Mouse (Mus musculus) testis, adult 2 months (tissue): ENCODE results near the gene Rps16. TPM values are rescaled to one million over a fixed set of nuclear protein-coding genes. Genes with fewer than 3 reads are reported as not detected.
A peak's percentile ranks its signal among the peaks of the same experiment; 100 is the strongest.
"Not testable (repeated sequence)": the region's sequence is repeated elsewhere in the genome, so short reads cannot be mapped to it uniquely, and the experiment has no call there.

Experiments
- H3K27ac ChIP-seq: fragments of 200-500 bp; 2 replicates; pipeline ENCODE4 v1.5.1; 2012; ENCODE audit warnings: low read depth, low read length; ENCODE audit not compliant: control insufficient read depth, insufficient read depth
- H3K27me3 ChIP-seq: fragments of 200-500 bp; 2 replicates; pipeline ENCODE4 v1.6.1; 2012; ENCODE audit warnings: mild to moderate bottlenecking, low read length, moderate library complexity; ENCODE audit not compliant: control insufficient read depth, insufficient read depth
- H3K36me3 ChIP-seq: fragments of 200-500 bp; 2 replicates; pipeline ENCODE4 v1.6.1; 2012; ENCODE audit warnings: mild to moderate bottlenecking, low read length; ENCODE audit not compliant: control insufficient read depth, insufficient read depth
- H3K4me1 ChIP-seq: fragments of 200-500 bp; 2 replicates; pipeline ENCODE4 v1.6.1; 2012; ENCODE audit warnings: low read length; ENCODE audit not compliant: control insufficient read depth, insufficient read depth
- H3K4me3 ChIP-seq: fragments of 200-500 bp; 2 replicates; pipeline ENCODE4 v1.5.1; 2012; ENCODE audit warnings: low read depth, mild to moderate bottlenecking, low read length, moderate library complexity, mixed read lengths; ENCODE audit not compliant: control insufficient read depth
- CTCF ChIP-seq: fragments of 200-500 bp; IDR thresholded peaks from 2 replicates; pipeline ENCODE4 v1.5.1; 2012; ENCODE audit warnings: low read depth, mild to moderate bottlenecking, inconsistent platforms, low read length, moderate library complexity; ENCODE audit not compliant: control insufficient read depth, insufficient read depth, insufficient replicate concordance
- POLR2A ChIP-seq: fragments of 200-500 bp; IDR thresholded peaks from 2 replicates; pipeline ENCODE4 v1.6.1; 2012; ENCODE audit warnings: low read depth, mild to moderate bottlenecking, inconsistent platforms, low read length, moderate library complexity; ENCODE audit not compliant: control insufficient read depth
- polyA plus RNA-seq: library from polyadenylated mRNA; depleted of rRNA; stranded (reverse); fragments of >200 nt; gene quantifications from 2 replicates; pipeline ENCODE4 v1.2.3, GENCODE M21; 2012

Gene Rps16
- polyA plus RNA-seq, 1 experiment, result 227 TPM

DNA sequence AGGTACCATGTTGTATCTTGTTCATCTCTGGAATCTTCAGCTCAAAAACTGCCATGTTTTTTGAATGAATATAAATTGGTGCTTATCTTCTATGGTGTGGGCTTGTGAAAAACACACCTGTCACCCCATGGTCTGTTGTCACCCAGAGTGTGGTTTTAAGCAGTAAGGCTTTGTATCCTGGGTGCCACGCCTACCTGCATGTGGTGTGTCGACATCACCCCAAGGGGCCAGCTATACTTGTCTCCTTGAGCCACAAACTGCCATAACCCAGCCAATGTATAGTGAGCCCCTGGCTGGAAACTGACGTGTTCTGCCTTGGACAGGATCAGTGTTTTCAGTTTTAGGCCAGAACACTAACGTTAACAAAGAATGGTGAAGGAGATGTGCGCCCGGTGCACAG lies 33.7 kb downstream of the Rps16 start:
- Histone ChIP-seq H3K4me3 (no peak overlapping the region), H3K4me1 (peaks cover 30% of the 10 kb centered on the region), H3K27ac (no peak overlapping the region), H3K27me3 (no peaks in the 10 kb centered on the region), H3K36me3 (no peaks in the 10 kb centered on the region)
- TF ChIP-seq CTCF (no peak), POLR2A (no peak)

DNA sequence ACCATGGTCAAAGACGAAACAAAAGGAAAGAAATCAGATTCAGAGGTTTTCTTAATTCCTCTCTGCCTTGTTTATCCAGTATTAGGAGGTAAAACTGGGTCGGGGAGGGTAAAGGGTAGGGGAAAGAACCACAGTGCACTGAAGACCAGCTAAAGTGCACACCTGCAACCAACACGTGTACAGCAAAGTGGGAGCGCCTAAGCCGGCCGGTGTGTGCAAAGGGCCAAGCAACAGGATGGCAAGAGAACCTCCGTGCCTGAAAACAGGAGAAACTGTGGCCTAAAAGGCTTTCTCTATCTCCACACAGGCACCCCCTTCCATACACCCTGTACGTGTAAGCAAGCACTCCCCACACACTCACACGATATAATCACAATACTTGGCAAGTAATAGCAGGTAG lies 34.7 kb downstream of the Rps16 start:
- no peaks in the 10 kb centered on the region for H3K36me3 ChIP-seq
- no peak overlapping the region for H3K4me3 ChIP-seq
- TF ChIP-seq CTCF (no peak), POLR2A (no peak)
- no peaks in the 10 kb centered on the region for H3K27me3 ChIP-seq
- H3K4me1 ChIP-seq, result peaks cover 30% of the 10 kb centered on the region
- no peak overlapping the region for H3K27ac ChIP-seq

DNA sequence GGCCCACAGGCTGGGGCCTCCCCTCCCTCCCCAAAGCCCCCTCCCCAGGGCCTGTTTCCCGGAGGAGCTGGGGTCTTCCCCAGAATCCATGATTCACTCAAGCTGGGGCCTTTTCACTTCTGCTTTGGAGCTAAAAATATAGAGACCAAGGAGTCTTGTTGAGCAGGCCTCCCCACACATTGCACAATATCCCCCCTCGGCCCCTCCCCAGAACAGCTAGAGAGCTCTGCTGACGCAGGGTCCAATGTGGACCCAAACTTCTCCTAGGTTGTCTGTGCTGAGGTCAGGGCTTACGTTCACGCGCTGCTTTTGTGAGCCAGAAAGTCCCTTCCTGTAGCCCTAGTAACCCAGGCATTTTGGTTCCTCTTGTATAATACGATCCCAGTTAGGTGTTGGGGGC lies 35.6 kb downstream of the Rps16 start:
- Histone ChIP-seq H3K4me3 (no peak overlapping the region), H3K36me3 (no peaks in the 10 kb centered on the region), H3K27me3 (no peaks in the 10 kb centered on the region), H3K27ac (no peak overlapping the region), H3K4me1 (peaks cover 22% of the 10 kb centered on the region)
- TF ChIP-seq CTCF (no peak), POLR2A (no peak)

DNA sequence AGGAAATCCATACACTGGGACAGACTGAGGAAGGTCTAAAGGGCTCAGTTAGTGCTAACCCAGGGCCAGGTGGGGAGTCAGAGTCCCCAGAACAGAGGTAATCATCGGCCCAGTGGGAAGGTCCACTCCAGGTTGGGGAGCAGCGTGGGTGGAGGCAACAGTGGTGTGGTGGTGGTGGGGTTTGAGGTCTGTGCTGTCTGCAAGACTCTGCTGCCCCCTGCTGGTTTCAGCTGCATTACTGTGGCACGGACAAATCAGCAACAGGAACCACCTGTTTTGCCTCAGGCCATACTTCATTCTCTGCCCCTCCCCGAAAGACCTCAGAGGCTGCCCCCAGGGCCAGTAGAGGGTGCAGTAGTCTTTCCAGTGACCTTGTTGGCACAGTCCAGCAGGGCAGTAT lies 36.0 kb downstream of the Rps16 start:
- Histone ChIP-seq H3K27me3 (no peaks in the 10 kb centered on the region), H3K4me1 (peaks cover 18% of the 10 kb centered on the region), H3K4me3 (no peak overlapping the region), H3K27ac (no peak overlapping the region), H3K36me3 (no peaks in the 10 kb centered on the region)
- no peak for TF ChIP-seq POLR2A
- peak; percentile 78; the same call in 1 of the 2 replicates for TF ChIP-seq CTCF

DNA sequence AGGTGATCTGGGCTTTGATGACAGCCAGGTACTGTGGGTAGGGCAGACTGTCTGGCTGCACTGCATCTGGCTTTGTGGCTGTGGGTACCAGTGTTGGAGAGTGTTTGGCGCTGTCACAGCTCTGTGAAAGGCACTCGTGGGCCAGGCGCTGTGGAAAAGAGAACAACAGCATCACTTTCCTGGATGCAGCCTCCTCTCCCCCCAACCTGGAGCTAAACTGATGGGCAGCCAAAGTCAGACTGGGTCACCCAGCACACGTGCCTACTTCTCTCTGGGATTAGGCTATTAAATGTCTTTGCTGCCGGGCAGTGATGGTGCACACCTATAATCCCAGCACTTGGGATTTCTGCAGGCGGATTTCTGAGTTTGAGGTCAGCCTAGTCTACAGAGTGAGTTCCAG lies 36.4 kb downstream of the Rps16 start:
- not testable (repeated sequence) for H3K27me3 ChIP-seq, H3K36me3 ChIP-seq, H3K27ac ChIP-seq, H3K4me3 ChIP-seq
- peaks cover 16% of the 10 kb centered on the region for H3K4me1 ChIP-seq

DNA sequence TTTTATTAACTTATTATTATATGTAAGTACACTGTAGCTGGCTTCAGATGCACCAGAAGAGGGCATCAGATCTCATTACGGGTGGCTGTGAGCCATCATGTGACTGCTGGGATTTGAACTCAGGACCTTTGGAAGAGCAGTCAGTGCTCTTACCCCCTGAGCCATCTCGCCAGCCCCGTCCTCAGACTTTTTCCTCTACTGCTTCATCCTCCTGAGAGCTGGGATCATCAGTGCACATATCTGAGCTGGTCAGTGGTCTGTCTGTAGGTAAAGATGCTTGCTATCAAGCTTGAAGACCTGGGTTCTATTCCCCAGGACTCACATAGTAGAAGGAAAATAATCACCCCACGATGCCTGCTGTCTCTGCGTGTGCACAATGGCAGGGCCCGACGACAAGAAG lies 36.9 kb downstream of the Rps16 start:
- not testable (repeated sequence) for H3K4me3 ChIP-seq, H3K36me3 ChIP-seq, H3K27me3 ChIP-seq, H3K27ac ChIP-seq
- peaks cover 12% of the 10 kb centered on the region for H3K4me1 ChIP-seq

DNA sequence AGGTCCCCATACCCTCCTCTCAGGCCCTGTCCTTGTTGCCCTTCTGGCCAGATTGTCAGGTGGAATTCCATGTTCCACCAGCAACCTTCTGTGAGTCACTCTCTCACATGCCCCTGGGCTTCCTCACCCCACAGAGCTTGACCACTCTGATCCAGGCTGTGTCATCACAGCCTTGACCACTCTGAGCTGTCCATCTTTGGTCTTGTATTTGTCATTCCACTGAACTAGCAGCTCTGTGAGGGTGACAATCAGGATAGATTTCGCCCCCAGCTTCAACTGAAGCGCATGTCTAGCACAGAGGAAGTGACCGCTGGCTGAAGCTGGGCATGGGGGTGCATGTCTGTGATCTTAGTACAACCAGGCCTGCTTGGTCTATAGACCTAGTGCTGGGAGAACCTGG lies 39.9 kb downstream of the Rps16 start:
- H3K4me1 ChIP-seq, result peaks cover 6% of the 10 kb centered on the region
- no peak overlapping the region for H3K27ac ChIP-seq
- TF ChIP-seq POLR2A, result no peak
- no peak for TF ChIP-seq CTCF
- no peaks in the 10 kb centered on the region for H3K36me3 ChIP-seq
- no peak overlapping the region for H3K4me3 ChIP-seq
- no peaks in the 10 kb centered on the region for H3K27me3 ChIP-seq

DNA sequence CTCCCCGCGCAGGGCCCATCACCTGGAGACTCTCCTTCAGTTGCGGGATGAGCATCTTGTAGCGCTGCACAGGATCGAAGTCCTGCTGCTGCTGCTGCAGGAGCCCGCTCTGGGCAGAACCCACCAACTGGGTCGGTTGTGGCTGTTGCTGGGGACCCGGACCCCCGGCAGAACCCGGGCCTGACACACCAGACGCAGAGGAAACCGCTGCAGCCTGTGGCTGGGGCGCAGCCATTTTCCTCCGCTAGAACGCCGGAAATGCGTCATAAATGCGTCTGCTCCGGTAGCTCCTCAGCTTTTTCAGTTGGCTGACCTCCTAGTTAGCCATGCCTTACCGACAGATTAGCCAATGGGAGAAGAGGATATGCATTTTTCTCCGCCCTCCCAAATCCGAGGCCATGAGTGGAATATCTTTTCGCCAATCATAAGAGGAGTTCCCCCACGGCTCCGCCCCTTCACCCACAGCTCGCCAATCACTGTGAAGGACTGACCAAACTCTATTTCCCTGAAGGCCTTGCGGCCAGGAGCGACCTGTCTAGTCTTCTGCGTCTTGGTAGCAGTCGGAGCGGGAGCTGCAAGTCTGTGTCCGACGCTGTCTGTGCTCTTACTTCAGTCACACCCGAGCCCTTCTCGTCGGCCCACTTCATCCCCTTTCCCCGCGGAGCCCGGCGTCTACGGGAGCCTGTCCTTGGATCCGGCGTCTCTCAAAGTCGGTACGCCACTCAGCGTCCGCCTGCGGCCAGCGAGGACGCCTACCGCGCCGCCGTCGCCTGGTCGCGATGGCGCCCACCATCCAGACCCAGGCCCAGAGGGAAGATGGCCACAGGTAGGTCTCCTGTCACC lies 42.2 kb downstream of the Rps16 start, which contains the start of the genes Med29 and Paf1:
TSS of gene Med29 (minus strand) at position 280 of the 843 bp plus-strand sequence.
TSS of gene Paf1 (plus strand) at position 523 of the 843 bp plus-strand sequence.
- TF ChIP-seq POLR2A (peak; percentile 99), CTCF (peak; percentile 16; the same call in 1 of the 2 replicates)
- H3K27ac ChIP-seq, result peak within 1 kb of the TSS; percentile 79

More for the DNA sequence above, 42.2 kb downstream of the Rps16 start, which contains the start of the genes Med29 and Paf1:
- peak within 1 kb of the TSS; percentile 95 for H3K4me3 ChIP-seq
- H3K36me3 ChIP-seq, result no peaks in the 10 kb centered on the region
- H3K4me1 ChIP-seq, result peaks cover 6% of the 10 kb centered on the region
- no peaks in the 10 kb centered on the region for H3K27me3 ChIP-seq
